Mouse (Mus musculus): Measurements from ENCODE around the gene Wfdc12. TPM values are rescaled to one million over a fixed set of nuclear protein-coding genes. Genes with fewer than 3 reads are reported as not detected.

Gene Wfdc12
- polyA plus RNA-seq, 1 experiment from 2014 or later: not detected

DNA sequence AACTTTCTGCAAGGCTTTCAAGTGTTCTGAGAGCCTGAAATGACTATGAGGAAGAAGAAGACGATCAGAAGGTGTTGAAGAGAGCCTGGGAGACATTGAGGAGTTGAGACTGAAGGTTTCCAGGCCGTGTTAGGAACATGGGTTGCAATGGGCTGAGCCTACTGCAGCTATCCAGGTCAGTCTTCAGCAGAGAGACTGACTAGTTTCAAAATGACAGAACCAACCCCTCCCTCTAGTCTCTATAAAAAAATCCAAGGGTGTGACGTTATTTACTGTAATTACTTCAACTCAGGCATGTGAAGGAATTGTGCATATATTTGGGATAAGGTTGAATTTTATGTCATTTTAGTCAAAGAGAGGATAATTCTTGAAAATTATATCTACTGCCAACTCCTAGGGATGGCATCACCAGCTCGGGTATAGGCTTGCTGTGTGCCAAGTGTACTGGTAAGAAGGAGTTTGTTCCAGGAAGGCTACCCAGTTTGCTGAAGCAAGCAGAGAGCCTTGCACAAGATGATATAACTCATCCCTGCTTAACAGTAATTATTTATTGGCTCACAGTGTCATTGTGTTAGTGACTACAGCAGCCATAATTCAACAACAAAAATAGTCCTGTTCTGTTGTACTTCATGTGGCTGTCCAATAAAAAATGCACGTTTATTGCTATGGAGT is 4.7 kb upstream of the Wfdc12 start:
- no peaks in the 10 kb centered on the region for H3K9me3 ChIP-seq

DNA sequence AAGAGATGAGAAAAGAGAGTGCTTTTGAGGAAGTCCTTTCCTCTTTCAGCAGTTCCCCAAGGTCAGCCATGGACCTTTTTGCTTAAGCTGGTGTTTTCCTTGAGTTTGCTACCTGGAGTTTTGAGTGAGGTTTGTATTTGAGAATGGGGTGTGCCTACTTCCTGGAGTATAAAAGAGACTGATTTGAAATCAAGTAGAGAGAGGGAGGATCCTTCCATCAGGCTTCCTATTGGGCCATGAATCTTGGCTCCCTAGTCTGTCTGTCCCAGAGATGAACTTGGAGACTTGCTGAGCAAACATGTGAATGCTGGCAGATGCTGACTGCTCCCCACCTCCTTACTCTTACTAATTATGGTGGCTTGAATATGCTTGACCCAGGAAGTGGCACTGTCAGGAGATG is 1.9 kb upstream of the Wfdc12 start:
- H3K27ac ChIP-seq: no peak overlapping the region
- H3K36me3 ChIP-seq: no peaks in the 10 kb centered on the region

More for the DNA sequence above, 4.7 kb upstream of the Wfdc12 start:
- no peaks in the 10 kb centered on the region for H3K4me1 ChIP-seq (replicated peaks)
- 84% methylated on average over 5 of the region's 5 CpGs for WGBS
- H3K27ac ChIP-seq: no peak overlapping the region
- H3K36me3 ChIP-seq: no peaks in the 10 kb centered on the region
- H3K4me3 ChIP-seq: no peak overlapping the region
- H3K27me3 ChIP-seq (ENCODE audit: insufficient read depth, poor library complexity, severe bottlenecking): peaks cover 9% of the 10 kb centered on the region
- DNase-seq (ENCODE audit: low spot score): no peak

DNA sequence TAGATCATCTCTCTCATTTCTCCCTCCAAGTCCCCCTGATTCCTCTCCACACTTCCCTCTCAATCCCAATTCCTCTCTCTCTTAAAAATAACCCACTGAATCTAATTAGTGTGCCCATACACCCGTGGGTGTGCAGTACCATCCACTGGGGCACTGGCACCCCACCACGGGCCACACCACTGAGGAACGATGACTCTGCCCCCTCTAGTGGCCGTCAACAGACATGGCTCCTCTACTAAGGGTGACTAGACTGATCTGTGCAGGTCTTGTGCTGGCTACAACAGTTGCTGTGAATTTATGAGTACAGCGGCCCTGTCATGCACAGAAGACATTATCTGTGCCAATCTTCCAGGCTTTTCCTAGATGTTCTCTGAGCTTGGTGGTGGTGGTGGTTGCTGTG is 1.7 kb downstream of the Wfdc12 start:
- H3K36me3 ChIP-seq: no peaks in the 10 kb centered on the region
- no peak overlapping the region for H3K27ac ChIP-seq
- peaks cover 9% of the 10 kb centered on the region for H3K27me3 ChIP-seq (ENCODE audit: insufficient read depth, poor library complexity, severe bottlenecking)
- no peak overlapping the region for H3K4me3 ChIP-seq
- DNase-seq (ENCODE audit: low spot score): peak; percentile 10
- 29% methylated on average over 5 of the region's 5 CpGs for WGBS
- H3K4me1 ChIP-seq (replicated peaks): 0 out of 2 replicates have a peak, but pooled peaks cover 6% of the 10 kb centered on the region
- H3K9me3 ChIP-seq: no peaks in the 10 kb centered on the region

More for the DNA sequence above, 1.9 kb upstream of the Wfdc12 start:
- Histone ChIP-seq H3K27me3 (ENCODE audit: insufficient read depth, poor library complexity, severe bottlenecking) (peaks cover 9% of the 10 kb centered on the region), H3K4me1 (replicated peaks) (no peaks in the 10 kb centered on the region), H3K9me3 (no peaks in the 10 kb centered on the region), H3K4me3 (no peak overlapping the region)
- DNase-seq (ENCODE audit: low spot score): no peak

DNA sequence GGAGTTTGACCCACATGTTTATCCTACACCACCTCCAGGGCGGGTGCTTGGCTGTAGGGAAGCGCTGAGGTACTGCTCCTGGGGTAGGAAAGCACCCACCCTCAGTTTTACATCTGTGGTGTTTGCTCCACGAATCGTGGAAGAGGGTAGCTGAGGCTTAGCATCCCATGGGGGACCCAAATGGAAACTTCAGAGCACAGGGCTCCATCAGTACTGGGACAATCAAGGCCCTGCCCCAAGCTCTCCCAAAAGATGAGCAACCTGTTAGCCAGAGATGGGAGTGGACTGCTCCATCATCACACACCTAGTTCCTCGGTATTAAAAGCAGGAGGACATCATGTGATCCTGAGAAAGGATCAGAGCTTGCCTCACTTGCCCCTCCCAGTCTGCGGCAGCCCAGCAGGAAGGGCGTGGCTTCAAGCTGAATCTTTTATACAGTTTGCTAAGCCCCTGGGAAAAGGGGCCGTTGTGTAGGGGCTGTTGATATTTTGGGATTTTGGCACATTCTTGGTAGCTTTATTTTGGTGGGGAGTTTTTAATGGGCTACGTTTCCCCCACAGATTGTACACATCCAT is 6.2 kb downstream of the Wfdc12 start:
- H3K36me3 ChIP-seq: no peaks in the 10 kb centered on the region
- no peak for DNase-seq (ENCODE audit: low spot score)
- 0 out of 2 replicates have a peak, but pooled peaks cover 6% of the 10 kb centered on the region for H3K4me1 ChIP-seq (replicated peaks)
- H3K9me3 ChIP-seq: no peaks in the 10 kb centered on the region
- no peak overlapping the region for H3K27ac ChIP-seq
- WGBS: 46% methylated on average over 9 of the region's 9 CpGs
- no peaks in the 10 kb centered on the region for H3K27me3 ChIP-seq (ENCODE audit: insufficient read depth, poor library complexity, severe bottlenecking)
- no peak overlapping the region for H3K4me3 ChIP-seq

DNA sequence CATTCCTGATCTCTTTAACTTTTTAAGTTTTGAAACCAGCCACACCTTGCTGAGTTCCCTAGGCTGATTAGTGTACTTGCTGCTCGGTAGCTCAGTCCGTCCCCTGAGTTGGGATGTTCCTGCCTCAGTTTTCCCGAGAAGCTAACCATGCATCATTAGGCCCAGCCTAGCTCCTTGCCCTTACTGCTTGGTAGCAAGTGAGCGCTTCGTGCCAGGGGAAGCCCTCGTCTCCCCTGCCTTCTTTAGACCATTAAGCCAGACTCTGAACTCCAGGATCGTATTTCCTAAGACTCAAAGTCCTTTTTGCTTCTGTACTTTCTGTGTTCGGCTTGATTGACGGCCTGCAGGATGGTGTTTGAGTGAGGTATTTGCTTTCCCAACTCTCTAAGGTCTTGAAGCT is 7.1 kb downstream of the Wfdc12 start:
- no peaks in the 10 kb centered on the region for H3K9me3 ChIP-seq
- DNase-seq (ENCODE audit: low spot score): no peak
- 74% methylated on average over 9 of the region's 9 CpGs for WGBS

DNA sequence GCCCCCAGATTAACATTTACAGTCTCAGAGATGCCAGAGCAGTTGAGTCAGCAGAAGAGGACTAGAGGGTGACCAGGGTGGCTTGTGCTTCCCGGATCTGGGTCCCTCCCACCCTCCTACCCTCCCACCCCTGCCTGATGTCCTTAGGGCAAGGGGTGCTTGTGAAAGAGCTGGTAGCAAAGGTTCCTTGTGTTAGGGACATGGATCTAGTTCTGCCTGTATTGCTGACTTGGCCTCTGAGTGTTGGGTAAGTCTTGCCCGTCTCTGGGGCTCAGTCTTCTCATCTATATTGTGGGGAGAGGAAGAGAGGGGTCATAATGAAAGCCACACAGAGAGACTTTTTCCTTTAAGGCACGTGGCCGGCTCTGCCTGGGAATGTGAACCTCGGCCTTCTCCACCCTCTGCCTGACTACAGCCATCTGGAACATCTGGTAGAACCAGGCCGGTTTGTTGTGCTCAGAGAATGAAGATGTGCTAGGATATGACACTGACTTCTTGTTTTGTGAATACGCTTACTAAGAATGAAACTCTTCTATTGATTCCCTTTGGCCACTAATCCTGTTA is 7.6 kb downstream of the Wfdc12 start, which contains the start of gene Wfdc5:
Wfdc5 (minus strand) TSS at position 51 of the 564 bp plus-strand sequence.
- Histone ChIP-seq H3K4me3 (no peak within 1 kb of the TSS), H3K27me3 (ENCODE audit: insufficient read depth, poor library complexity, severe bottlenecking) (no peaks in the 10 kb centered on the region), H3K4me1 (replicated peaks) (0 out of 2 replicates have a peak, but pooled peaks cover 6% of the 10 kb centered on the region), H3K9me3 (no peaks in the 10 kb centered on the region), H3K27ac (no peak within 1 kb of the TSS), H3K36me3 (no peaks in the 10 kb centered on the region)
- no peak for DNase-seq (ENCODE audit: low spot score)
- 81% methylated on average over 7 of the region's 7 CpGs for WGBS

More for the DNA sequence above, 7.1 kb downstream of the Wfdc12 start:
- Histone ChIP-seq H3K4me3 (no peak overlapping the region), H3K36me3 (no peaks in the 10 kb centered on the region), H3K4me1 (replicated peaks) (0 out of 2 replicates have a peak, but pooled peaks cover 6% of the 10 kb centered on the region), H3K27me3 (ENCODE audit: insufficient read depth, poor library complexity, severe bottlenecking) (no peaks in the 10 kb centered on the region), H3K27ac (no peak overlapping the region)

DNA sequence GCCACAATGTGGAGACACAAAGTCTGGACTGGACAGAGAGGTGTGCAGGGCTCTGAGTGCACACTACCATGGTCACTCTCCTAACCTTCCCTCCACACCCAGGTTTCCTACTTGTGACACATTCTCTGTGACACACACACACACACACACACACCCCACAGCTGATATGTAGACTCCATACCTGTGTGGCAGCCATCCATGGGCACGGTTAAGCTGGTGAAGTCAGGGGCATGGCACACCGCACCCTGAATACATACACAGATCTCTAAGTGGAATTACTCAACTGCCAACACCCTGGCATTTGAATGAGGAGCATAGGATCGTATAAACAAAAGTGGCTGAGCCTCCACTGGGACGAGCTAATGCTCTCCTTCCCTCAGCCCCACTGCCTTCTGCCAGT is 9.6 kb downstream of the Wfdc12 start:
- H3K27ac ChIP-seq: no peak overlapping the region
- no peaks in the 10 kb centered on the region for H3K9me3 ChIP-seq
- DNase-seq (ENCODE audit: low spot score): no peak
- no peak overlapping the region for H3K4me3 ChIP-seq
- WGBS: 93% methylated on average over 4 of the region's 4 CpGs
- H3K4me1 ChIP-seq (replicated peaks): 0 out of 2 replicates have a peak, but pooled peaks cover 6% of the 10 kb centered on the region
- 0 out of 2 replicates have a peak, but pooled peaks cover 4% of the 10 kb centered on the region for H3K27me3 ChIP-seq (ENCODE audit: insufficient read depth, poor library complexity, severe bottlenecking)
- no peaks in the 10 kb centered on the region for H3K36me3 ChIP-seq

DNA sequence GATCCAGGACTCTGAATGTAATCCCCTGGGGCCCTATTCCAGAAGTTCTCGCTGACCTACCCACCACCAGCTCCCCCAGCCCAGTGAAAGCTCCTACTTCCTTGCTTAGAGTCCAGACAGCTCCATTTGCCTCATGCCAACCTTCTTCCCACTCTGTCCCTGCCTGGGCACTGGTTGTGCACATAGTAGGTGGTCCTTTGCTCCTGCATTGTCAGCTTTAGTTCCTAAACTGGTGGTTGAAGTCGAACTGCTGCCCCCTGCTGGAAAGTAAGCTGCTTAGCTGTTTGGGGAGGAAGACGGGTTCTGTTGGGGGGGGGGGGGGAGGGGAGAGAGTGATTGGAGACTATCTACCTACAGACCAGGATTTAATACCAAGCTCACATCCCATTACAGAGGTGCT is 10.3 kb downstream of the Wfdc12 start:
- Histone ChIP-seq H3K27ac (no peak overlapping the region), H3K9me3 (no peaks in the 10 kb centered on the region), H3K4me1 (replicated peaks) (0 out of 2 replicates have a peak, but pooled peaks cover 6% of the 10 kb centered on the region), H3K36me3 (no peaks in the 10 kb centered on the region), H3K27me3 (ENCODE audit: insufficient read depth, poor library complexity, severe bottlenecking) (0 out of 2 replicates have a peak, but pooled peaks cover 4% of the 10 kb centered on the region), H3K4me3 (no peak overlapping the region)
- no peak for DNase-seq (ENCODE audit: low spot score)
- 46% methylated on average over 3 of the region's 3 CpGs for WGBS

DNA sequence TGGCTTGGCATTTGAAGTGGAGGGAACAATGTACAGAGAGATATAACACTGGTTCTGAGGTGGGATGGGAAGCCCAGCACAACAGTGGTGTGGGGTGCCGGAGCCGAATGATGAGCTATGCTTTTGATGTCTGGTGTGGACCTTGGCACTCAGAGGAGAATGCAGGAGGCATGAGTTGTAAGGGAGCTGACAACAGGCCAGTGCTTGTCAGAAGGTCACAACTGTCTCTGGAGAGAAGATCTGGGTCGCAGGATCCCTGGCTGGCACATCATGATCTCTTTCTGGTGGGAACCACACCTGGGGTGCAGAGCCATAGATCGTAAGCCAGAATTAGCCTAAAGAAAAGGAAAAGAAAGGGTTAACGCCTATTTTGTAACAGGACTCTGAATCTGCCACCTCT is 12.6 kb downstream of the Wfdc12 start:
- H3K4me3 ChIP-seq: no peak overlapping the region
- no peak for DNase-seq (ENCODE audit: low spot score)
- peaks cover 26% of the 10 kb centered on the region for H3K27me3 ChIP-seq (ENCODE audit: insufficient read depth, poor library complexity, severe bottlenecking)
- no peak overlapping the region for H3K27ac ChIP-seq
- whole genome bisulfite sequencing: 85% methylated on average over 5 of the region's 5 CpGs
- no peaks in the 10 kb centered on the region for H3K4me1 ChIP-seq (replicated peaks)
- H3K9me3 ChIP-seq: no peaks in the 10 kb centered on the region
- H3K36me3 ChIP-seq: no peaks in the 10 kb centered on the region

DNA sequence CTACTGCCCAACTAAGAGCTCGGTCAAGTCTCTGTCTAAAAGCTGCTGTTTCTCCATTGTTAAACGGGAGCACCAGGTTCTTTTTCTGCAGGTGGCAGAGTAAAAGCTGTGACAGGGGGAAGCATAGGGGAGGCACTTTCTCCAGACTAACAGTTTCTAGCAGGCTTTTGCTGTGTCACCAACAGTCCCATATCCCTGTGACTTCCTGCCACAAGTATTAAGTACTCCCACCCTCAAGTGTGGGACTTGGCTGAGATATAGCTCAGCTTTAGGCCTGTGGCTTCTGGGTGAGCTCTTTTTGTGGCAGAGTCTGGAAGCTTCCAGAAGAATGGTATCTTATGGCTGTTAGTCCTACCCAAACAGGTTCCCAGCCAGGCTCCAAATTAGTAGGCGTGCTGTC is 14.6 kb downstream of the Wfdc12 start:
- H3K27me3 ChIP-seq (ENCODE audit: insufficient read depth, poor library complexity, severe bottlenecking): peaks cover 46% of the 10 kb centered on the region

DNA sequence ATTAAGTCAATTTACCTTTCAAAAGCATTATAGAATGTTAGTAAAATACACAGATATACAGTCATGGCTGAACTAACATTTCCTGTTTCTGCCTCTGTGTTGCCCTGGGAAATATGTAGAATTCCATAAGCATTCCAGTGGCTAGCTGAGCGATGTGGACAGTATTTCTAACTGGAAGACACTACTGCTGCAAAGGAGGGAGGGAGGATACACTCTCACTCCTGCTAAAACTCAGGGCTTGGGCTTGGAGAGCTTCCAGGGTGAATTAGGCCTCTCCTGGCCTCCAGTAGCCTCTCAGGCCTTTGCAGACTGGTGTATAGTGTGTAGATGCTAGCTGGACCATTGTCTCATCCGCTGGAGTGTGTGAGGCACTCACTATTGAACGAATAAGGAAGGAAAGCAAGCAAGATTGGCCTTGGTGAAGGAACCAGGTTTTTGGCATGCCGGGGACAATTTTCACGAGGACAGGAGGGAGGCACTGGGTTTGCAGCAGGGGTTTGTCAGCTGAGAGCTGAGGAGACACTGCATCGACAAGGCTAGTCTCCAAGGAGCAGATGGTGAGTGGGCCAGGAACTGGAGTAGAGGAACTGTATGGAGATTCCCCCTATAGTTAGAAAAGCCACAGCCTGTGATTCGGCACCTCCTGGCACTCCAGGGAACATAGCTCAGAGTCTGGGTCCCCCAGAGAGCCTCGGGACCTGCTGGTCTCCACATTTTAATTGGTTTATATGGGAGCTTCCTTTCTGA is 15.6 kb downstream of the Wfdc12 start:
- no peaks in the 10 kb centered on the region for H3K9me3 ChIP-seq
- peaks cover 19% of the 10 kb centered on the region for H3K4me1 ChIP-seq (replicated peaks)
- no peaks in the 10 kb centered on the region for H3K36me3 ChIP-seq
- WGBS: 79% methylated on average over 8 of the region's 8 CpGs
- DNase-seq (ENCODE audit: low spot score): no peak
- H3K27me3 ChIP-seq (ENCODE audit: insufficient read depth, poor library complexity, severe bottlenecking): peaks cover 56% of the 10 kb centered on the region
- H3K27ac ChIP-seq: no peak overlapping the region
- no peak overlapping the region for H3K4me3 ChIP-seq

More for the DNA sequence above, 14.6 kb downstream of the Wfdc12 start:
- H3K27ac ChIP-seq: no peak overlapping the region
- H3K4me3 ChIP-seq: no peak overlapping the region
- no peaks in the 10 kb centered on the region for H3K9me3 ChIP-seq
- DNase-seq (ENCODE audit: low spot score): no peak
- no peaks in the 10 kb centered on the region for H3K36me3 ChIP-seq
- peaks cover 8% of the 10 kb centered on the region for H3K4me1 ChIP-seq (replicated peaks)
- 86% methylated on average over 3 of the region's 3 CpGs for WGBS

DNA sequence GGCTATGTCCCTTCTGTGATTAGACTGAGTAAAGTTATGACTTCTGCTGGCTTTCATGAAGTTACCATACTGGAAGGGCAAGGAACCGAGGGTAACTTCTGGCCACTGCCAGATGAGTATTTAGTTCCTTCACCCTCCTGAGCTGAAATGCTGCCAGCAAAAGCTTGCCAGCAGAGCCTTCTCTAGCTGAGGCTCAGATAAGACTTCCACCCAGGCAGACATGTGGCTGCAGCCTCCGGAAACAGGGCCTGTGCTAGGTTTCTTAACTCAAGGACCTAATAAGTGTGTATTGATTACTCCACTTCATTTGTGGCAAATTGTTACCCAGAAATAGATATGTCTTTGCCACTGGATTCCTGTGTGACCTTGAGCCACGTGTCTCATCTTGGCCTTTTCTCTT is 17.0 kb downstream of the Wfdc12 start:
- Histone ChIP-seq H3K4me1 (replicated peaks) (peaks cover 23% of the 10 kb centered on the region), H3K27ac (no peak overlapping the region), H3K36me3 (no peaks in the 10 kb centered on the region), H3K4me3 (no peak overlapping the region), H3K9me3 (no peaks in the 10 kb centered on the region), H3K27me3 (ENCODE audit: insufficient read depth, poor library complexity, severe bottlenecking) (peaks cover 70% of the 10 kb centered on the region)
- 78% methylated on average over 3 of the region's 3 CpGs for WGBS
- DNase-seq (ENCODE audit: low spot score): no peak

All from hindbrain, embryonic 10.5 days (tissue).